Mouse (Mus musculus): ENCODE data around the gene Gm17657.

GRCm38 (mm10) chr17:29477357-29477756 is 72.1 kb downstream of the Gm17657 start:
- TF ChIP-seq POLR2A (IDR thresholded peaks at IDR 0.05; ENCODE audit: low read depth, low read length): no peak
- TF ChIP-seq CTCF (IDR thresholded peaks at IDR 0.05; ENCODE audit: extremely low read depth, insufficient read depth, insufficient read length, insufficient replicate concordance): no peak

All from spleen, adult 2 months (tissue).